Mouse (Mus musculus) intestine, embryonic 16.5 days (tissue): ENCODE measurements at regions not wholly inside any gene's neighbourhood (a gene's known extent, or its start where the extent isn't known, plus 50 kb on each side); places are given as distances from the start of the nearest gene placed in this dataset.
A peak's percentile ranks its signal among the peaks of the same experiment; 100 is the strongest.

ENCODE experiments used
- ATAC-seq: fragments of 200-750 bp; cut with Nextera tagmentation; 2 replicates; pipeline ENCODE4 v1.8.0; 2017; ENCODE audit warnings: moderate TSS enrichment, moderate library complexity
- H3K27ac ChIP-seq: fragments of 300-500 bp; sonication (generic); 2 replicates; pipeline ENCODE4 v1.5.1; 2014; ENCODE audit warnings: mild to moderate bottlenecking, low read length
- H3K27me3 ChIP-seq: fragments of 300-500 bp; sonication (generic); replicated peaks from 2 replicates; pipeline ENCODE4 v1.6.1; 2014; ENCODE audit warnings: low read length, control low read depth, mixed read lengths; ENCODE audit not compliant: control insufficient read depth, insufficient read depth
- H3K36me3 ChIP-seq: fragments of 300-500 bp; sonication (generic); 2 replicates; pipeline ENCODE4 v1.6.1; 2014; ENCODE audit warnings: low read length, control low read depth; ENCODE audit not compliant: control insufficient read depth, insufficient read depth
- H3K4me1 ChIP-seq: fragments of 300-500 bp; sonication (generic); 2 replicates; pipeline ENCODE4 v1.6.1; 2014; ENCODE audit warnings: low read length, control low read depth, mixed read lengths; ENCODE audit not compliant: control insufficient read depth, insufficient read depth
- H3K4me2 ChIP-seq: fragments of 300-500 bp; sonication (generic); 2 replicates; pipeline ENCODE4 v1.6.1; 2014; ENCODE audit warnings: low read depth, low read length, control low read depth
- H3K4me3 ChIP-seq: fragments of 300-500 bp; sonication (generic); 2 replicates; pipeline ENCODE4 v1.5.1; 2014; ENCODE audit warnings: mild to moderate bottlenecking, low read length
- H3K9ac ChIP-seq: fragments of 300-500 bp; sonication (generic); 2 replicates; pipeline ENCODE4 v1.6.1; 2014; ENCODE audit warnings: low read depth, low read length
- H3K9me3 ChIP-seq: fragments of 300-500 bp; sonication (generic); 2 replicates; pipeline ENCODE4 v1.6.1; 2016; ENCODE audit warnings: low read length, control low read depth; ENCODE audit not compliant: control insufficient read depth
- WGBS: fragments of 180-500 bp; shearing (Covaris S2); extraction: QIAGEN DNeasy Blood & Tissue Kit; methylation state at CpG from one replicate; pipeline ENCODE4 v1.1.7; 2014; 5-methylcytosine and 5-hydroxymethylcytosine counted together

GRCm38 (mm10) chr3:65455597-65456284, 63.3 kb upstream of the Ssr3 start:
- Histone ChIP-seq H3K27me3 (no peaks in the 10 kb centered on the region), H3K27ac (peak overlapping the region; percentile 88), H3K36me3 (no peaks in the 10 kb centered on the region), H3K9me3 (no peaks in the 10 kb centered on the region), H3K4me3 (no peak overlapping the region), H3K4me2 (no peak overlapping the region), H3K9ac (no peak overlapping the region), H3K4me1 (peaks cover 9% of the 10 kb centered on the region)
- peak; percentile 96 for ATAC-seq
- 45% methylated on average over 14 of the region's 14 CpGs for WGBS

GRCm38 (mm10) chr3:65454301-65454700, 61.9 kb upstream of the Ssr3 start:
- Histone ChIP-seq H3K36me3 (no peaks in the 10 kb centered on the region), H3K4me3 (no peak overlapping the region), H3K9ac (no peak overlapping the region), H3K27me3 (no peaks in the 10 kb centered on the region), H3K4me2 (no peak overlapping the region), H3K4me1 (peaks cover 9% of the 10 kb centered on the region), H3K9me3 (no peaks in the 10 kb centered on the region), H3K27ac (no peak overlapping the region)
- WGBS, result 91% methylated on average over 7 of the region's 7 CpGs
- ATAC-seq, result no peak

- no peak overlapping the region for H3K4me3 ChIP-seq
- H3K4me2 ChIP-seq, result no peak overlapping the region
- no peak for ATAC-seq
- no peak overlapping the region for H3K27ac ChIP-seq
- H3K9ac ChIP-seq, result no peak overlapping the region
- no peaks in the 10 kb centered on the region for H3K9me3 ChIP-seq
- H3K36me3 ChIP-seq, result no peaks in the 10 kb centered on the region
- WGBS, result 78% methylated on average over 1 of the region's 1 CpGs
- H3K27me3 ChIP-seq, result no peaks in the 10 kb centered on the region
- no peaks in the 10 kb centered on the region for H3K4me1 ChIP-seq
These were observed 56.8 kb upstream of the Ssr3 start for GRCm38 (mm10) chr3:65449176-65449575.

GRCm38 (mm10) chr3:65443701-65444100, 51.3 kb upstream of the Ssr3 start:
- H3K36me3 ChIP-seq, result no peaks in the 10 kb centered on the region
- no peak overlapping the region for H3K27ac ChIP-seq
- H3K4me1 ChIP-seq, result peaks cover 3% of the 10 kb centered on the region; the same call in 1 of the 2 replicates
- H3K4me3 ChIP-seq, result no peak overlapping the region
- WGBS, result 69% methylated on average over 1 of the region's 1 CpGs
- H3K9ac ChIP-seq, result no peak overlapping the region
- ATAC-seq, result no peak
- no peaks in the 10 kb centered on the region for H3K9me3 ChIP-seq
- no peak overlapping the region for H3K4me2 ChIP-seq
- no peaks in the 10 kb centered on the region for H3K27me3 ChIP-seq

- no peaks in the 10 kb centered on the region for H3K27me3 ChIP-seq
- ATAC-seq, result no peak
- WGBS, result 66% methylated on average over 8 of the region's 8 CpGs
These were observed 50.5 kb upstream of the Ssr3 start for GRCm38 (mm10) chr3:65442946-65443345.

GRCm38 (mm10) chr3:65442269-65442668, 49.8 kb upstream of the Ssr3 start:
- Histone ChIP-seq H3K4me3 (no peak overlapping the region), H3K4me1 (peaks cover 3% of the 10 kb centered on the region; the same call in 1 of the 2 replicates), H3K27me3 (no peaks in the 10 kb centered on the region), H3K4me2 (no peak overlapping the region), H3K27ac (no peak overlapping the region), H3K9me3 (no peaks in the 10 kb centered on the region), H3K9ac (no peak overlapping the region), H3K36me3 (no peaks in the 10 kb centered on the region)
- 0 out of 2 replicates have a peak, but pooled peaks have one; percentile 38 for ATAC-seq
- WGBS, result 66% methylated on average over 4 of the region's 4 CpGs

More at GRCm38 (mm10) chr3:65442946-65443345, 50.5 kb upstream of the Ssr3 start:
- no peak overlapping the region for H3K4me3 ChIP-seq
- H3K9ac ChIP-seq, result no peak overlapping the region
- H3K4me2 ChIP-seq, result no peak overlapping the region
- no peak overlapping the region for H3K27ac ChIP-seq
- H3K4me1 ChIP-seq, result peaks cover 3% of the 10 kb centered on the region; the same call in 1 of the 2 replicates
- no peaks in the 10 kb centered on the region for H3K9me3 ChIP-seq
- no peaks in the 10 kb centered on the region for H3K36me3 ChIP-seq
